Mouse (Mus musculus) erythroblast, embryonic 14.5 days (primary cell): ENCODE measurements around the gene Mdc1. TPM values are rescaled to one million over a fixed set of nuclear protein-coding genes. Genes with fewer than 3 reads are reported as not detected.

Experiments used
- H3K27me3 ChIP-seq: 2 replicates; pipeline ENCODE4 v1.6.1; 2012; ENCODE audit warnings: inconsistent platforms; ENCODE audit not compliant: control insufficient read depth
- H3K36me3 ChIP-seq: 2 replicates; pipeline ENCODE4 v1.6.1; 2012; ENCODE audit warnings: mild to moderate bottlenecking, inconsistent platforms; ENCODE audit not compliant: control insufficient read depth
- H3K4me1 ChIP-seq: 2 replicates; pipeline ENCODE4 v1.6.1; 2012; ENCODE audit warnings: inconsistent platforms; ENCODE audit not compliant: control insufficient read depth
- H3K4me3 ChIP-seq: replicated peaks from 2 replicates; pipeline ENCODE3; 2012; ENCODE audit warnings: moderate library complexity, mild to moderate bottlenecking, inconsistent platforms
- H3K9me3 ChIP-seq: 2 replicates; pipeline ENCODE4 v1.6.1; 2012; ENCODE audit warnings: low read length, inconsistent platforms, mixed read lengths; ENCODE audit not compliant: control insufficient read depth
- GATA1 ChIP-seq: IDR thresholded peaks from 2 replicates; pipeline ENCODE4 v1.6.1; 2012; ENCODE audit warnings: low read length, inconsistent platforms, mixed read lengths
- TAL1 ChIP-seq: IDR thresholded peaks from 3 replicates; pipeline ENCODE4 v1.6.1; 2012; ENCODE audit warnings: low read length, inconsistent platforms, mixed read lengths
- polyA plus RNA-seq: library from polyadenylated mRNA; stranded (reverse); fragments of >175 nt; gene quantifications from 2 replicates; pipeline ENCODE4 v1.2.3, GENCODE M21; 2012

The Mdc1 gene
- polyA plus RNA-seq, 1 experiment, result 1.1 TPM

DNA sequence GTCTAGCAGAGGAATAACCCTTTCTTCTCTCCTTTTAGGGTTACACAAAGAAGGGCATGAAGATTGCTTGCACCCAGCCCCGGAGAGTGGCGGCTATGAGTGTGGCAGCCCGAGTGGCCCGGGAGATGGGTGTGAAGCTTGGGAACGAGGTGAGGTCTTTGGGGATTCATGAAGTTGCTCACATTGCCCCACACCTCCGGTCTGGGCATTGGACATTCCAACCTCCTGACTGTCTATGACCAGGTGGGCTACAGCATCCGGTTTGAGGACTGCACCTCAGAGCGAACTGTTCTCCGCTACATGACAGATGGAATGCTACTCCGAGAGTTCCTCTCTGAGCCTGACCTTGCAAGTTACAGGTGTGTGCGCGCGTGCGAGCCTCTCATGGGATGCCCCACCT is 42.5 kb downstream of the Mdc1 start:
- Histone ChIP-seq H3K36me3 (peaks cover 80% of the 10 kb centered on the region), H3K9me3 (peaks cover 8% of the 10 kb centered on the region), H3K4me1 (peaks cover 28% of the 10 kb centered on the region), H3K4me3 (no peak overlapping the region), H3K27me3 (no peaks in the 10 kb centered on the region)
- no peak for TF ChIP-seq GATA1
- no peak for TF ChIP-seq TAL1

- H3K4me1 ChIP-seq, result peaks cover 4% of the 10 kb centered on the region; the same call in 1 of the 2 replicates
- peaks cover 98% of the 10 kb centered on the region for H3K36me3 ChIP-seq
- H3K9me3 ChIP-seq, result no peaks in the 10 kb centered on the region; the same call in 1 of the 2 replicates
- H3K4me3 ChIP-seq, result no peak overlapping the region
- TF ChIP-seq GATA1 (no peak), TAL1 (no peak)
- H3K27me3 ChIP-seq, result no peaks in the 10 kb centered on the region
Observed at GRCm38 (mm10) chr17:35887725-35888124, 46.4 kb downstream of the Mdc1 start.

DNA sequence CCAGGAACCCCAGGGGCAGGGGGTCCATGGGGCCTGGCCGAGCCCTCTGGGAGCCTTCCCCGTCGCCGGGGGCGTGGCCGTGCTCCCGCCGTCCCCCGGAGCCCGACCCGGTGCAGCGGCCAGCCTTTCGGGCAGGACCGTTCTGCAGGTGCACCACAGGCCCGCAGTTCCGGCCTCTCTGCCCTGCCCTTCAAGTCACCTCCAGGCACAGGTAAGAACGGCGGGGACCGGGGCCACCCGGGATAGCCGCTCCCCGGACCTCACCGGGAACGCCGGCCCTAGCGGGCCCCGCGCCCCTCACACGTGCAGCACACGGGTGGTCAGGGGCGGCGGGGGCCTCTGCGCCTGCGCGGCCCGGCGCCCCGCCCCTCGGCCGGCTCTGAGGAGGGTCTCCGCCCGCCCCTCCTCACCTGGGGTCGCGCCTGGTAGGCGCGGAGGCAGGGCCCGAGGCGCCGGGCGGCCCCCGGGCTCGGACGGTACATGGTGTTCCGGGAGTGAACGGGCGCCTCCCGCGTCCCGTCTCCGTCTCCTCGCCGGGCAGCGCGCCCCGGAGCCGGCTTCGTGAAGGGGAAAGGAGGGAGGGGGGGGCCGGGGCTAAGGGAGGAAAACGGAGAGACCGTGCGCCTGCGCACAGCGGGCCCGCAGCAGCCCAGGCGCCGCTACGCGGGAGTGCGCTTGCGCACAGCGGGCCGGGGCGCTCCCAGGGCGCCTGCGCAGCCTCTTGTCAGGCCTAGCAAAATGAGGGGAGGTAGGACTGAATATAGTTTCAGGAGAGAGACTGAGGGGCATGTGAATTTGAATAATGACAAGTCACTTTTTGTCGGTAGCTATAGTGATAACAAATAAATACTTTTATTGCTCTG is 55.7 kb downstream of the Mdc1 start, which contains the start of gene 2310061I04Rik:
Gene 2310061I04Rik, minus strand, starts transcription at position 651 of the 863 bp plus-strand sequence.
- Histone ChIP-seq H3K4me1 (peaks cover 43% of the 10 kb centered on the region), H3K27me3 (no peaks in the 10 kb centered on the region), H3K36me3 (peaks cover 37% of the 10 kb centered on the region), H3K9me3 (no peaks in the 10 kb centered on the region), H3K4me3 (peak within 1 kb of the TSS; percentile 91)
- TF ChIP-seq TAL1 (no peak), GATA1 (no peak)

DNA sequence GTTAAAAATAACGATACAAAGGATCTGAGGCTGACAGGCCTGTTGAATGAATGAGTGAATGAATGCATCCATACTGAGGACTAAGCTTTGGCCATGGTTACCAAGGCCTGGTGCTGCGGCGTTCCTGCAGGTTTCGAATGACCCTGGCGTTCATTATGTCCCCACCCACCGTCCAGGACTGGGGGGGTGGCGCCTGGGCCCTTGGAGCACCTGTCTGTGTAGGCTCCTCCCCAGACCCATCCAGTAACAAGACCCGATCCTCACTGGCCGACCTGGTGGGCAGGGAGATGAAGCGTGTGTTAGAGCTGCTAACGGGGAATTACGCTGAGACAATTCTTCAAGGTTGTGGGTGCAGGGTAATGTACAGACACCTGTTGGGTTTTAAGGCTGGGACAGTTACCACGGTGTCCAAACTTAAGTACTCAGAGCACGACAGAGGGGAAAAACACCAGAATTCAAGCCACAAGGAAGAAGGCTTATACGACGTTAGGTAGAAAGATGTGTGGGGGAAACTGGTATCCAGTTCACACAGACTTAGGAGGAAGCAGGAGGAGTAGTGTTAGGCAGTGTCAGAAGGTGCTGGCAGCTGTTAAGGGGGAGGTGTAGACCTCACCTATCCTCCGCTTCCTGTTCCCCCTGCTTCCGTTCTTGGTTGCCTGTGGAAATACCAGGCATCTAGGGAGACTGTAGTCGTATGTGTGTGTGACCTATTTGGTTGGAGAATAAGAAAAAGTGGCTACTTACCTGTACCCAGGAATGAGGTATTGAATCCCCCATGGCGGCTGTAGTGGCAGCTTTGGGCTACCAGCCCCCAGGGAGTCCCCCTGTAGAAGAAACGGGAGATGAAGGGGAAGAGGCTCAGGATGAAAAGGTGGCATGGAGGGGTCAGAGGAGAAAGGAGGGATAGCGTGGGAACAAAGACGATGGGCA is 56.6 kb downstream of the Mdc1 start:
- H3K36me3 ChIP-seq, result peaks cover 32% of the 10 kb centered on the region

DNA sequence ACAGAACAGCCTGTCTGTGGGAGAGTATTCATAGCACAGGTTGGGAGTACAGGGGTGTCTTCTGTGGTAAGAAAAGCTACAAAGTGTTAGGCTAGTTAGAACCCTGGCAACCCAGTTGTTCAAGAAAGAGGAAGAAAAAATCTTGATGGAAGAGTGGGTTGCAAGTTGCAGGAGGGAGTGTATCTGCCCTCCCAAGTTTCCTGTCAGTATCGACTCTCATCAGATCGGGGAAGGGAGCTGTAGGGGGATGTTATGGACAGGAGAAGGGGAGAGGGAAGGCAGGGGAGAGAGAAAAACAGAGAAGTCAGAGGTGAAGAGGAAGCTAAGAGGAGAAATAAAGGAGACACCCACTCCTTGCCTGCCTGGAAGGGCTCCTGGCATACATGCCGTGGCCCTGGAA is 59.3 kb downstream of the Mdc1 start:
- H3K27me3 ChIP-seq, result no peaks in the 10 kb centered on the region
- H3K4me3 ChIP-seq, result no peak overlapping the region
- peaks cover 25% of the 10 kb centered on the region for H3K36me3 ChIP-seq
- TF ChIP-seq TAL1, result no peak
- no peak for TF ChIP-seq GATA1
- peaks cover 40% of the 10 kb centered on the region for H3K4me1 ChIP-seq
- no peaks in the 10 kb centered on the region for H3K9me3 ChIP-seq

More for the DNA sequence above, 56.6 kb downstream of the Mdc1 start:
- Histone ChIP-seq H3K4me1 (peaks cover 43% of the 10 kb centered on the region), H3K4me3 (peak overlapping the region; percentile 91), H3K27me3 (no peaks in the 10 kb centered on the region), H3K9me3 (no peaks in the 10 kb centered on the region)
- TF ChIP-seq TAL1 (no peak), GATA1 (no peak)

GRCm38 (mm10) chr17:35903343-35903991 is 62.2 kb downstream of the Mdc1 start:
- Histone ChIP-seq H3K4me1 (peaks cover 18% of the 10 kb centered on the region), H3K9me3 (no peaks in the 10 kb centered on the region), H3K4me3 (no peak overlapping the region), H3K36me3 (peaks cover 36% of the 10 kb centered on the region), H3K27me3 (no peaks in the 10 kb centered on the region)
- TF ChIP-seq TAL1 (no peak), GATA1 (no peak)

DNA sequence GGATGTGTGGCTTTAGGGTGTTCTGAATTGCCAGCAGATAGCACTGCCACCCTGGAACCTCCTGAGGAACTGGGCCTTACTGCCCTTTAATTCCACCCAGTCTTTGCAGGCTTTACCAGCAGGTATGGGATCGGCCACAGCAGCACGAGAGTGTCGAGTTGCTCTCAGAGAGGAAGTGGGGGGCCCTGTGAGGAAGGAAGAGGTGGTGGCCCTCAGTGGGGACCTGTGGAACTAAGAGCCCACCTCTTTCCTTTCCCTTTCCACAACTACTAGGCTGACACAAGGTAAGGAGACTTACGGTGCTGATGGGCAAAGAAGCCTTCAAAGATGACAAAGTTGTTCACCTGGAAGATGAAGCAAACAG is 62.7 kb downstream of the Mdc1 start:
- Histone ChIP-seq H3K4me1 (peaks cover 21% of the 10 kb centered on the region), H3K36me3 (peaks cover 38% of the 10 kb centered on the region), H3K27me3 (no peaks in the 10 kb centered on the region), H3K9me3 (no peaks in the 10 kb centered on the region), H3K4me3 (no peak overlapping the region)
- TF ChIP-seq GATA1, result no peak
- no peak for TF ChIP-seq TAL1

DNA sequence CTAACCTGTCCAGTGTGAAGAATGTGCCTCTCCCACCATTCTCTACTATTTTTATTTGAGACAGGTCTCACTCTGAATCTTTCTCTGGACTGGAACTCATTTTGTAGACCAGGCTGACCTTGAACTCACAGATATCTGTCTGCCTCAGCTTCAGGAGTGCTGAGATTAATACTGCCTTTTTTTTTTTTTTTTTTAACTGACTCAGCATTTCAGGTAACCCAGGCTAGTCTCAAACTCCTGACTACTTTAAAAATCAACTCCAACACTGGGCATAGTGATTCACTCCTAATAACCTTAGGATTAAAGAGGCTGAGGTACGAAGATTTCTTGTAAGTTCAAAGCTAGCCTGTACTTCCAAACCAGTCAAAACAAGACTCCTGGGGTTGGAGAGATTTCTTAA is 64.3 kb downstream of the Mdc1 start:
- Histone ChIP-seq H3K27me3 (no peaks in the 10 kb centered on the region), H3K36me3 (peaks cover 40% of the 10 kb centered on the region), H3K4me3 (no peak overlapping the region), H3K4me1 (peaks cover 27% of the 10 kb centered on the region), H3K9me3 (no peaks in the 10 kb centered on the region)
- TF ChIP-seq TAL1, result no peak
